38 mouse cellular contexts compared by ENCODE assay signal in genomic region chr16:69904303-69904702, GRCm38 (mm10). TPM values are rescaled to one million over a fixed set of nuclear protein-coding genes. Genes with fewer than 3 reads are reported as not detected.
"Had no signal": no experiment of that assay in that cellular context is flagged by ENCODE, and none has a peak within 500 bp of the region (broad histone marks: within the 10 kb centered on the region; RNA-seq: fewer than 3 reads in every experiment).

No protein-coding gene starts in this region.

- H3K4me3 ChIP-seq: heart, adult 2 months; heart, embryonic 13.5 days; heart, embryonic 15.5 days; hindbrain, embryonic 13.5 days; hindbrain, embryonic 15.5 days; kidney, embryonic 15.5 days; layer of hippocampus, adult 2 months; limb, embryonic 13.5 days; limb, embryonic 15.5 days had no signal

- H3K4me1 ChIP-seq: heart, embryonic 13.5 days; heart, embryonic 15.5 days; hindbrain, embryonic 13.5 days; hindbrain, embryonic 15.5 days; kidney, embryonic 15.5 days; limb, embryonic 13.5 days; limb, embryonic 15.5 days had no signal

- H3K9ac ChIP-seq: heart, embryonic 13.5 days; heart, embryonic 15.5 days; hindbrain, embryonic 13.5 days; hindbrain, embryonic 15.5 days; kidney, embryonic 15.5 days; limb, embryonic 13.5 days; limb, embryonic 15.5 days had no signal

- DNase-seq: gastrocnemius, postnatal 14 days; gastrocnemius, postnatal 36 days; heart, adult 11 months; heart, adult 2 months; heart, postnatal 14 days; heart, postnatal 36 days; kidney, adult 11 months; kidney, adult 2 months; kidney, adult 9 months; kidney, postnatal 14 days; kidney, postnatal 4 days; layer of hippocampus, adult 9-11 months; left cerebral cortex, postnatal 4 days; lung, adult 2 months had no signal

- H3K27me3 ChIP-seq: heart, embryonic 13.5 days; heart, embryonic 15.5 days; hindbrain, embryonic 13.5 days; hindbrain, embryonic 15.5 days; kidney, embryonic 15.5 days; limb, embryonic 13.5 days; limb, embryonic 15.5 days had no signal

- H3K9me3 ChIP-seq: heart, embryonic 13.5 days; heart, embryonic 15.5 days; hindbrain, embryonic 13.5 days; hindbrain, embryonic 15.5 days; kidney, embryonic 15.5 days; limb, embryonic 13.5 days; limb, embryonic 15.5 days had no signal

- H3K27ac ChIP-seq: heart, adult 2 months; heart, embryonic 13.5 days; heart, embryonic 15.5 days; hindbrain, embryonic 13.5 days; hindbrain, embryonic 15.5 days; hindbrain, postnatal 0 days; kidney, embryonic 15.5 days; kidney, postnatal 0 days; layer of hippocampus, adult 2 months; limb, embryonic 13.5 days; limb, embryonic 15.5 days had no signal

- H3K4me2 ChIP-seq: heart, embryonic 11.5 days; heart, embryonic 13.5 days; heart, embryonic 15.5 days; hindbrain, embryonic 13.5 days; hindbrain, embryonic 15.5 days; kidney, embryonic 15.5 days; limb, embryonic 13.5 days; limb, embryonic 15.5 days had no signal

- H3K36me3 ChIP-seq: heart, embryonic 13.5 days; heart, embryonic 15.5 days; hindbrain, embryonic 13.5 days; hindbrain, embryonic 15.5 days; kidney, embryonic 15.5 days; limb, embryonic 13.5 days; limb, embryonic 15.5 days had no signal

- ATAC-seq: hindbrain, postnatal 0 days; intestine, embryonic 16.5 days had no signal

RNA-seq across cellular contexts. Expression of gene Speer2, which starts 40.8 kb away (rescaled TPM):
- total RNA-seq: gastrocnemius, adult 18-20 months; gastrocnemius, adult 8-10 months; gastrocnemius, postnatal 14 days; gastrocnemius, postnatal 36 days; heart, adult 2 months; heart, postnatal 14 days; heart, postnatal 36 days; hematopoietic stem cell, adult 5-6 weeks; hindbrain, postnatal 0 days; layer of hippocampus, adult 2 months; layer of hippocampus, postnatal 25 days; left cerebral cortex, adult 8-10 months; left cerebral cortex, postnatal 10 days; left cerebral cortex, postnatal 25 days; left cerebral cortex, postnatal 4 days had no signal
- polyA plus RNA-seq: gonadal fat pad, adult 2 months; heart, adult 2 months; heart, embryonic 11.5 days; heart, embryonic 13.5 days; heart, embryonic 15.5 days; heart, postnatal 0 days; hindbrain, embryonic 11.5 days; hindbrain, embryonic 13.5 days; hindbrain, embryonic 15.5 days; hindbrain, postnatal 0 days; intestine, embryonic 14.5 days; intestine, embryonic 16.5 days; kidney, adult 2 months; kidney, embryonic 15.5 days; kidney, postnatal 0 days; limb, embryonic 11.5 days; limb, embryonic 13.5 days; limb, embryonic 15.5 days; lung, adult 2 months had no signal
